Mouse (Mus musculus): ENCODE measurements around the gene Acsl6. TPM values are rescaled to one million over a fixed set of nuclear protein-coding genes. Genes with fewer than 3 reads are reported as not detected.
"Not testable (repeated sequence)": the region's sequence is repeated elsewhere in the genome, so short reads cannot be mapped to it uniquely, and the experiment has no call there.

Gene Acsl6
- polyA plus RNA-seq, 1 experiment from 2014 or later, result 24.6 TPM

DNA sequence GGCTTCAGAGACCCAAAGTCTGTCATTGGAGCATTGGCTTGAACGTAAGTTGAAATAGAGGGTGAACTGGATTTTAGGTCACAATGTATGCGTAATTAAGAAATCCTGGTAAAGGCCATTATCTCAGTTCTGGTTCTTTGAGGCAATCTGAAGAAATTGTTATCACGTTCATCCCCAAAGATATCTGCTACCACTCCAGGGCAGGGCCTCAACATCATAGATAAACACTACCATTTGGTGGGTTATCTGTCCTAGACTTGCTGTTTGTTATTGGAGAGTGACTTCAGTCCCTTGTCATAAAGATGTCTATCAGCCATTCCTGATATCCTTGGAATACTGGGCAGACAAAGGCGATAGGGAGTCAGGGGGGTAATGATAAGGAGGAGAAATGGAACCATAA lies 7.6 kb upstream of the Acsl6 start:
- Histone ChIP-seq H3K4me3 (replicated peaks) (no peak overlapping the region), H3K4me1 (no peaks in the 10 kb centered on the region), H3K4me2 (no peak overlapping the region), H3K9me3 (peaks cover 11% of the 10 kb centered on the region; the same call in 1 of the 2 replicates), H3K9ac (no peak overlapping the region), H3K27me3 (no peaks in the 10 kb centered on the region), H3K36me3 (replicated peaks) (no peaks in the 10 kb centered on the region), H3K27ac (no peak overlapping the region)
- ATAC-seq (ENCODE audit: low FRiP score), result no peak
- WGBS, result 89% methylated on average over 4 of the region's 4 CpGs

DNA sequence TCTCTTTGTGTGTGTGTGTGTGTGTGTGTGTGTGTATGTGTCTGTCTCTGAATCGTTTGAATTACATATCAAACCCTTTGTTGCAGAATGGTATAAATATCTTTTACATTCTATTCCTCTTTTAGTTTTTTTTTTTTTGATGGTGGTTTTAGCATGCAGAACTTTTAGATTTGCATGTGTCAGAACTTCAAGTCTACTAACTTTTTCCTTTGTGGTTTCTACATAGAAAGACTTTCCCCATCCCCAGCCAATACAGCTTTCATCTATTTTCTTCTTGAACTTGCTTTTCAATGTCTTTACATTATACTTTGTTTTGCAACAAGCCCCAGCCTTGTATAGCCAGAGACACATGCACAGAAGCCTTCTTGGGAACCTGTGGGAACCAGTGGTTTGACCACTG lies 6.9 kb upstream of the Acsl6 start:
- 86% methylated on average over 1 of the region's 1 CpGs for WGBS
- peaks cover 11% of the 10 kb centered on the region; the same call in 1 of the 2 replicates for H3K9me3 ChIP-seq
- H3K4me3 ChIP-seq (replicated peaks), result no peak overlapping the region
- H3K4me2 ChIP-seq, result no peak overlapping the region
- ATAC-seq (ENCODE audit: low FRiP score), result no peak
- H3K4me1 ChIP-seq, result no peaks in the 10 kb centered on the region
- no peak overlapping the region for H3K9ac ChIP-seq
- H3K27me3 ChIP-seq, result no peaks in the 10 kb centered on the region
- H3K27ac ChIP-seq, result no peak overlapping the region
- H3K36me3 ChIP-seq (replicated peaks), result no peaks in the 10 kb centered on the region

DNA sequence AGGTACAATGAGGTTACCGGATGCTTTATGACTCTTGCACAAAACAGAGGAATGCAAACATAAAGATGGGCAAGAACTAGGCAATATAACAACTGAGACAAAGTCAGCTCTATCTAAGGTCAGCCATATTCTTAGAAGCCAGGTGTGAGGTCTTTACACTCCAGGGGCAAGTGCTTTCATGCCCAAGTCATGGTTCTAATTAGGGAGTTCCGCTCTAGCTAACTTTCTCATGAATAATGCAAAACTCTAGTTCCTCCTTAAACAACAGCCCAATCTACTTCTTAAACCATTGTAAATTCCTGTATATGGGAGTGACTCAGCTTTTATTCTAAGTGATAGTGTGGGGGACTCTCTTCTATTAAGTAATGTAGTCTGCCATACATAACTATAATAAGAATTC lies 6.1 kb upstream of the Acsl6 start:
- not testable (repeated sequence) for H3K36me3 ChIP-seq (replicated peaks); H3K27me3 ChIP-seq; H3K27ac ChIP-seq; ATAC-seq (ENCODE audit: low FRiP score); H3K9ac ChIP-seq; H3K4me2 ChIP-seq; H3K4me3 ChIP-seq (replicated peaks); H3K4me1 ChIP-seq
- peaks cover 11% of the 10 kb centered on the region; the same call in 1 of the 2 replicates for H3K9me3 ChIP-seq
- WGBS, result 91% methylated on average over 2 of the region's 2 CpGs

DNA sequence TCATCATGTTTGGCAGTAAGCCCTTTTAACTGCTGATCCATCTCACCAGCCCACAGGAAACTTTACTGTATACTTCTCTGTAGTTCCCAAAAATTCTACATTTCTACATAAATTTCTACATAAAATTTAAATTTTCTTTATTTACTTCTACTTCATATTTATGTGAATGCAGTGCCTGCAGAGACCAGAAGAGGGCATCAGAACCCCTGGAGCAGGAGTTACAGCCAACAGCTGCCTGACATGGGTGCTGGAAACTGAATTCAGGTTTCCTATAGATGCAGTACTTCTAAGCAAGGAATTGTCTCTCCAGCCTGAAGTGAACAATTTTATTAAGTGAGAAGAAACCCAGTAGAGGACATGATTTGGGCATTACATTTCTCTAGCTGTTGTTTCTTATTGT lies 4.8 kb upstream of the Acsl6 start:
- no peak overlapping the region for H3K4me3 ChIP-seq (replicated peaks)
- H3K9ac ChIP-seq, result no peak overlapping the region
- H3K36me3 ChIP-seq (replicated peaks), result no peaks in the 10 kb centered on the region
- H3K4me2 ChIP-seq, result no peak overlapping the region
- peaks cover 7% of the 10 kb centered on the region for H3K4me1 ChIP-seq
- no peak for ATAC-seq (ENCODE audit: low FRiP score)
- H3K9me3 ChIP-seq, result peaks cover 11% of the 10 kb centered on the region; the same call in 1 of the 2 replicates
- H3K27ac ChIP-seq, result no peak overlapping the region
- H3K27me3 ChIP-seq, result no peaks in the 10 kb centered on the region

DNA sequence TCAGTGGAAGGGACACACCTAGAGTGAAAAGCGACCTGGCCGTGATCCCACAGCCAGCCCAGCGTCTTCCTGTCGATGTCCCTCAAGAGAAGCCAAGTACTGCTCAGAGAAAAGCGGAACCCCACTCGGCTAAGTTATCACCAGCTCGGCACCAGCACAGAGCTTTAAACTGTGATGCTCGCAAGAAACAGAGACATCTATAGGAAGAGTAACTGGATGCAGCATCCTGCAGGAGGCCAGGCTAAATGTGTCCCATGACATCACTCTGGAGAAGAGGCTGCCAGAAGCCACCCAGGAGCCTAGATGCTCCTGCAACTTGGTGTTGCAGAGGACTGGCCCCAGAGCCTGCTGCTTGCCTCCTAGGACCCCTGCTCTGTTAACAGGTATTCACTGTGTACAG lies 1.6 kb upstream of the Acsl6 start:
- Histone ChIP-seq H3K27me3 (no peaks in the 10 kb centered on the region), H3K9me3 (peaks cover 11% of the 10 kb centered on the region; the same call in 1 of the 2 replicates), H3K9ac (no peak overlapping the region), H3K36me3 (replicated peaks) (no peaks in the 10 kb centered on the region), H3K4me2 (no peak overlapping the region), H3K27ac (no peak overlapping the region), H3K4me3 (replicated peaks) (no peak overlapping the region), H3K4me1 (peaks cover 28% of the 10 kb centered on the region)
- ATAC-seq (ENCODE audit: low FRiP score), result no peak
- 93% methylated on average over 8 of the region's 8 CpGs for WGBS

DNA sequence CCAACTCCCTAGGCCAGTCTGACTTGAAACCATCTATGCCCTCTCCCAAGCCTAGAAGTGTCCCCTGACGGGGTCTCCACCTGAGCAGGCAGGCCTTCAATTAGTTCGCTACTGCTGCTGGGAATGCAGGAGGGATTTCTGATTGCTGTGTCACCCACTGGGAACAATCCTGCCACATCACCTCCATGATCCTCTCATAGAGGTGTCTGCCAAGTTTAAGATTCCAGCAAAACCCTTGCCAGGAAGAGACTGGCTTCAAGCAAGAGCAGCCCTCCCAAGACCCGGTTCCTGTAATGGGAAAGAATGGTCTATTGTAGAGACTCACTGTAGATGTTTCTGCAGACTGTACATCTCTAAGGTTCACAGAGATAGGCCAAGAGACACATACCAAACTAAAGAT lies 992 bp upstream of the Acsl6 start:
- Histone ChIP-seq H3K4me2 (no peak overlapping the region), H3K9ac (no peak overlapping the region), H3K36me3 (replicated peaks) (no peaks in the 10 kb centered on the region), H3K4me3 (replicated peaks) (no peak overlapping the region), H3K4me1 (peaks cover 28% of the 10 kb centered on the region), H3K27me3 (no peaks in the 10 kb centered on the region), H3K9me3 (peaks cover 9% of the 10 kb centered on the region; the same call in 1 of the 2 replicates), H3K27ac (no peak overlapping the region)
- 92% methylated on average over 3 of the region's 3 CpGs for WGBS
- no peak for ATAC-seq (ENCODE audit: low FRiP score)

DNA sequence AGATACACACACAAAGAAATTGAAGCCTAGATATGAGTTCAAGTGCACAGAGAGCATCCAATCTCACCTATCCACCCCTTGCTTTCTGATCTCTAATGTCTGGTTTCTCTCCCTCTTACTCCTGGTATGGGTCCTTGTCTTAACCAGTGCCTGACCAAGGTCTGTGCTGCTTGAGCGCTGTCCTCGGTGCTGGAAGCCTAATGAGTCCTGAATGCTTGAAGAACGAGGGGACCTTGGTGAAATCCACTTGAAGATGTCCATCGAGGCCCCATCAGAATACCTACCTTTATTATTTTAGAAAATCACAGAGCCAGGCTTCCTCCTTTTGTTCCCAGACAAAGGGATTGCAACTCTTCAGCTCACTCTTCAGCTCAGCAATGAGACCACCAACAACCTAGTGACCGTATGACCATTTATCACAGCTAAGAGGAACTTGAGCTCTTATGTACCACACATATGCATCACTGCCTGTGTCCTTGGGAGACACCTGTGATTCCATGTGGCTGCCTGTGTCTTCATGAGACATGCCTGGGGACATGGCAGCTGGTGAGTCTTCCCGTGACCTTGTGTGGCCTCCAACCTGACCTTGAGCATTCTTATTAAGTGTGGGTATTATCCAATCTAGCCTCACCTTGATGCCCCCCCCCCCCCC lies 396 bp upstream of the Acsl6 start:
- peaks cover 28% of the 10 kb centered on the region for H3K4me1 ChIP-seq
- no peaks in the 10 kb centered on the region for H3K36me3 ChIP-seq (replicated peaks)
- peak overlapping the region; percentile 74 for H3K4me2 ChIP-seq
- no peak; the same call in none of the 2 replicates for ATAC-seq (ENCODE audit: low FRiP score)
- H3K9me3 ChIP-seq, result peaks cover 9% of the 10 kb centered on the region; the same call in 1 of the 2 replicates
- peak overlapping the region; percentile 81; the same call in 1 of the 2 replicates for H3K27ac ChIP-seq
- WGBS, result 19% methylated on average over 6 of the region's 6 CpGs
- H3K27me3 ChIP-seq, result no peaks in the 10 kb centered on the region
- peak overlapping the region; percentile 77 for H3K4me3 ChIP-seq (replicated peaks)
- peak overlapping the region; percentile 84 for H3K9ac ChIP-seq

DNA sequence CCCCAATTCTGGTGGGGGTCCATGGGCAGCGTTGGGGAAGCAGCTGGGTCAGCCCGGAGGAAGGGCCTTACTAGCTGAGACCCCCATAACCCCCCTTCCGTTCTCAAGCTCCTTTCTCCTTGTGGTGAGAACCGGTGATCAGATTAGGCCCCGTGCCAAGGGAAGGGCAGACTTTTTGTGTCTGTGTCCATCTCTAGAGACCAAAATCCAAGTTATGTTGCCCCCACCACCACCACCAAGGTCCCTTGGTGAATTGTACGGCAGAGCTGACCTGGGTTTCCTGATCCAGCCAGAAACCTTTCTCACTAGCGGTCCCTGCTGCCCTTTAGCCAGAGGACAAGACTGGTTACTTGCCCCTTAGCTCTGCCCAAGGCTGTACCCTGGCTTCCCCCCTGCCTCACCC lies 874 bp downstream of the Acsl6 start:
- 0% methylated on average over 7 of the region's 7 CpGs for WGBS

DNA sequence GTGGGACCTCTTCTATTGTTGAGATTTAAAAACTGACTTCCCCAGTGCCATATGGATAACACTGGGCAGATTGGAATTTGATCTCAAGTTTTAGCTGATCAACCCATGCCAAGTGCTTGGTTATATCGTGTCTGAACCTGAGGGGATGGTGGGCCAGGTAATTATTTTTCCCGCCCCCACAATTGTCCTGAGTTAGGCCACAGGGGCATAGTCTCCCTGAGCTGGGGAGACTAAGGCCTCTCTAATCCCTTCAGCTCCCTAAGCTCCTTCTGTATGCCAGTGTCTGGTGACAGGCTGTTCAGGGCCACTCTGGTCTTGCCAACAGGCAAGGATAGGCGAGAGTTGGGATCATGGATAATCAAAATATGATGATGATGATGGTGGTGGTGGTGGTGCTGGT lies 1.7 kb downstream of the Acsl6 start:
- Histone ChIP-seq H3K27me3 (no peaks in the 10 kb centered on the region), H3K4me3 (replicated peaks) (0 out of 2 replicates have a peak overlapping the region, but pooled peaks have one; percentile 10), H3K4me2 (peak overlapping the region; percentile 74), H3K9ac (no peak overlapping the region), H3K27ac (no peak overlapping the region), H3K9me3 (no peaks in the 10 kb centered on the region), H3K36me3 (replicated peaks) (no peaks in the 10 kb centered on the region), H3K4me1 (peaks cover 31% of the 10 kb centered on the region)
- no peak for ATAC-seq (ENCODE audit: low FRiP score)
- 74% methylated on average over 3 of the region's 3 CpGs for WGBS

More for the DNA sequence above, 874 bp downstream of the Acsl6 start:
- Histone ChIP-seq H3K27ac (peak overlapping the region; percentile 81), H3K9ac (peak overlapping the region; percentile 84), H3K4me2 (peak overlapping the region; percentile 74), H3K9me3 (no peaks in the 10 kb centered on the region), H3K36me3 (replicated peaks) (no peaks in the 10 kb centered on the region), H3K27me3 (no peaks in the 10 kb centered on the region), H3K4me1 (peaks cover 30% of the 10 kb centered on the region), H3K4me3 (replicated peaks) (peak overlapping the region; percentile 77)
- ATAC-seq (ENCODE audit: low FRiP score), result no peak

DNA sequence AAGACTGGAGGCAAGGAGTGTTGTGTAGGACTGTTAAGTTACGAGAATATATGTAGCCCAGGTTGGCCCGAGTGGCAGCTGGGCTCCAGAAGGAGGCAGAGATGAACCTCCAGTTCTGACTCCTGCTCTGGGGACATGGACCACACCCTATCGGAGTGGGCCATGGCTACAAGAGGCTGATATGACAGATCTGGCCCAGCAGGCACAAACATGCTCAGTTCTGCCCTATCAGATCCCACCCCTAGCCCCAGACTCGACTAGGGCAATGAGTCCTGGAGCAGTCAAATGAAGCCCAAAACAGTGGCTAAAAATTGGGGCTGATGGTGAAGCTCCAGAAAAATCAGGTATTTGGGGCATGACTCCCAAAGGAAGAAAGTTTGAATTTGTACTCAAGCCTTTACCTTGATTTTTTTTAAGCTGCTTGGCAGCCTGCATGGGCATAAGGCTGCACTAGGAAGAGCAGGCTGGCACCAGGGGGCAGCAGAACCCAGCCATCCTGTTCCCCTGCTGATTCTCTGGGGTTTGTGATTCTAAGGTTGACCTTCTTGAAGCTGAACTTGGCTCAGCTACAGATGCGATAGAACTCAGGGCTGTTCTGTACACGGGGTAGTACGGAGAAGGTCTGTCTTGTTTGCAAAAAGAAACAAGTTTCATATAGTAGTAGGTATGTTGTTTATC lies 3.7 kb downstream of the Acsl6 start:
- no peak overlapping the region for H3K27ac ChIP-seq
- no peak overlapping the region for H3K4me2 ChIP-seq
- no peak overlapping the region for H3K9ac ChIP-seq
- no peaks in the 10 kb centered on the region for H3K27me3 ChIP-seq
- H3K36me3 ChIP-seq (replicated peaks), result no peaks in the 10 kb centered on the region
- H3K4me3 ChIP-seq (replicated peaks), result no peak overlapping the region
- H3K9me3 ChIP-seq, result no peaks in the 10 kb centered on the region
- WGBS, result 83% methylated on average over 7 of the region's 7 CpGs
- ATAC-seq (ENCODE audit: low FRiP score), result no peak
- peaks cover 48% of the 10 kb centered on the region for H3K4me1 ChIP-seq

DNA sequence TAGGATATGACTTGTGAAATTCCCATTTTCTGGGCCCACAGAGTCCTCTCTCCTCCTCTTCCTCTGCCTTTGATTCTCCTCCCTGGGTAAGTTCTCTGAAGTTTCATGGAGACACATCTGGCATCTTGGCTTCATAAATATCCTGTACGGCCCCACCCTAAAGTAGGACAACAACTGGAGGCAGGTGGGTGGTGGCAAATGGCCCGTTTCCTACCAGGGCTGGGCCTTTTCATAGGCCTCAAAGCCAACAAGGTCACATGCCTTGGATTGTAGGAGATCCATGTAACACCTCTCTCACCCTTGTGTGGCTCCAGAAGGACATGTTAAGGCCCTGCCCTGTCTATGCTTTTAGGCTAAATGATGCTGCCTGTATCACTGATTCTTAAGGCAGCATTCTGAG lies 7.0 kb downstream of the Acsl6 start:
- H3K9ac ChIP-seq, result no peak overlapping the region
- no peak overlapping the region for H3K4me3 ChIP-seq (replicated peaks)
- peaks cover 59% of the 10 kb centered on the region for H3K4me1 ChIP-seq
- no peak for ATAC-seq (ENCODE audit: low FRiP score)
- no peak overlapping the region for H3K27ac ChIP-seq
- no peaks in the 10 kb centered on the region for H3K27me3 ChIP-seq
- H3K36me3 ChIP-seq (replicated peaks), result no peaks in the 10 kb centered on the region
- H3K9me3 ChIP-seq, result no peaks in the 10 kb centered on the region
- no peak overlapping the region for H3K4me2 ChIP-seq
- WGBS, result 79% methylated on average over 2 of the region's 2 CpGs

DNA sequence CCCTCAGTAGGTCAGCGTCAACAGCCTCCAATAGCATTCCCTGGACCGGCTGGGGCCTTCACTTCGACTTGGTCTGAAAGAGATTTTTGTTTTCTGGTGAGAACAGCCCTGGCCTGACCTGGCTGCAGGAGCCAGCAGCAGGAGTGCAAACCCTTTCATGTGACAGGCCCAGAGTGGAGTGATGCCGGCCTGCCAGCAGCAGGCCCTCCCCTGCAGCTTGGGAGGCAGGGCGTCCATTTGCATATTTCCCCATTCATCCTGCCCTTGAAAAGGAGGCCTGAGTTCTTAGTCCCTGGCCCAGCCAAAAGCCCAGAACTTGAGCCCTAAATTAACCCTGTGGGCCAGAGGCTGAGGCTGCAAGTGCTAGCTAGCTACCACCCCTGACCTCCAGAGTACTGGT lies 8.4 kb downstream of the Acsl6 start:
- H3K4me3 ChIP-seq (replicated peaks), result no peak overlapping the region
- peak overlapping the region; percentile 85 for H3K27ac ChIP-seq
- no peaks in the 10 kb centered on the region for H3K9me3 ChIP-seq
- 3% methylated on average over 5 of the region's 5 CpGs for WGBS
- no peaks in the 10 kb centered on the region for H3K36me3 ChIP-seq (replicated peaks)
- peaks cover 50% of the 10 kb centered on the region for H3K4me1 ChIP-seq
- no peak overlapping the region; the same call in 1 of the 2 replicates for H3K4me2 ChIP-seq
- H3K27me3 ChIP-seq, result no peaks in the 10 kb centered on the region
- peak overlapping the region; percentile 25; the same call in 1 of the 2 replicates for H3K9ac ChIP-seq
- ATAC-seq (ENCODE audit: low FRiP score), result peak; percentile 61; the same call in 1 of the 2 replicates

DNA sequence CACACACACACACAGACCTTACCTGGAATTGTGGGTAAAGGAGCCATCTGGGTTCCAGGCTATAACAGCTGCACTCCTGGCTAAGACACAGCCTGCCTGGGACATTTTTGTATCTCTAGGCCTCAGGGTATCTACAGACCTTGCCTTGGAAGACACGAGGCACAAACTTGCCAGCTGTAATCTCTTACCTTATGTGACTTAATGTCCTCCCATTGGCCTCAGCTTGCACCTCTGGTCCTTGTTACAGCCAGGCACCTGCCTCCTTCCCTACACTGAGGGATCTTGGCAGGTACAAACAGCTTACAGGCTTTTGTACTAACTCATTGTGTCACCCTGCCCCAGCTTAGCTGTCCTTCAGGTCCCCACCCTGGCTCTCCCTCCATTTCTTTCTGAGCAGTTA lies 9.0 kb downstream of the Acsl6 start:
- Histone ChIP-seq H3K9me3 (no peaks in the 10 kb centered on the region), H3K27ac (peak overlapping the region; percentile 85; the same call in 1 of the 2 replicates), H3K36me3 (replicated peaks) (no peaks in the 10 kb centered on the region), H3K4me3 (replicated peaks) (no peak overlapping the region), H3K27me3 (no peaks in the 10 kb centered on the region), H3K9ac (no peak overlapping the region), H3K4me1 (peaks cover 50% of the 10 kb centered on the region), H3K4me2 (no peak overlapping the region)
- WGBS, result 24% methylated on average over 1 of the region's 1 CpGs
- no peak for ATAC-seq (ENCODE audit: low FRiP score)

Measured in forebrain, embryonic 12.5 days (tissue).